Mouse (Mus musculus) ES-E14 (cell line): ENCODE data around the gene Hist1h1d. TPM values are rescaled to one million over a fixed set of nuclear protein-coding genes. Genes with fewer than 3 reads are reported as not detected.
"Not testable (repeated sequence)": the region's sequence is repeated elsewhere in the genome, so short reads cannot be mapped to it uniquely, and the experiment has no call there.

Experiments used
- DNase-seq: peaks from one replicate; pipeline ENCODE4 v3.0.0-alpha.2; 2013; ENCODE audit warnings: low read depth, low spot score
- H3K27ac ChIP-seq: 2 replicates; pipeline ENCODE4 v1.5.1; 2012; ENCODE audit warnings: low read depth, mild to moderate bottlenecking, low read length, moderate library complexity, mixed read lengths; ENCODE audit not compliant: poor library complexity, insufficient read depth, severe bottlenecking
- H3K36me3 ChIP-seq: 2 replicates; pipeline ENCODE4 v1.6.1; 2012; ENCODE audit warnings: mild to moderate bottlenecking, low read length, moderate library complexity, mixed read lengths; ENCODE audit not compliant: control insufficient read depth, poor library complexity, insufficient read depth, severe bottlenecking
- H3K4me1 ChIP-seq, 2 experiments: fragments of 150-350 bp in 1 of 2; sonication (generic) in 1 of 2; 2 replicates each; pipeline ENCODE4 v1.6.1; 2012; ENCODE audit warnings: low read length in 2 of 2, mild to moderate bottlenecking in 1 of 2, mixed read lengths in 1 of 2; ENCODE audit not compliant: control insufficient read depth in 2 of 2, insufficient read depth in 2 of 2, poor library complexity in 1 of 2
- H3K4me3 ChIP-seq, 2 experiments: fragments of 150-350 bp in 1 of 2; sonication (generic) in 1 of 2; 2 replicates each; pipeline ENCODE4 v1.5.1; 2012; ENCODE audit warnings: low read length in 2 of 2, low read depth in 1 of 2, mild to moderate bottlenecking in 1 of 2, mixed read lengths in 1 of 2; ENCODE audit not compliant: insufficient read depth in 1 of 2, poor library complexity in 1 of 2, severe bottlenecking in 1 of 2
- H3K9ac ChIP-seq: 2 replicates; pipeline ENCODE4 v1.6.1; 2012; ENCODE audit warnings: low read depth, mild to moderate bottlenecking, low read length, mixed read lengths; ENCODE audit not compliant: poor library complexity, insufficient read depth, severe bottlenecking
- H3K9me3 ChIP-seq: fragments of 150-350 bp; sonication (generic); 2 replicates; pipeline ENCODE4 v1.6.1; 2012; ENCODE audit warnings: low read depth, mild to moderate bottlenecking, low read length; ENCODE audit not compliant: control insufficient read depth, insufficient read depth
- CHD2 ChIP-seq: IDR thresholded peaks from 2 replicates; pipeline ENCODE4 v1.6.1; 2014; ENCODE audit warnings: mild to moderate bottlenecking, low read depth, low read length, inconsistent platforms
- HCFC1 ChIP-seq: IDR thresholded peaks from 2 replicates; pipeline ENCODE4 v1.6.1; 2012; ENCODE audit warnings: low read length, inconsistent platforms, borderline replicate concordance; ENCODE audit not compliant: insufficient read depth
- MAFK ChIP-seq: IDR thresholded peaks from 2 replicates; pipeline ENCODE4 v1.6.1; 2014; ENCODE audit warnings: mild to moderate bottlenecking, low read depth, low read length, inconsistent platforms; ENCODE audit not compliant: insufficient read depth
- ZC3H11A ChIP-seq: IDR thresholded peaks from 2 replicates; pipeline ENCODE4 v1.6.1; 2012; ENCODE audit warnings: low read depth, mild to moderate bottlenecking, inconsistent platforms, low read length, borderline replicate concordance
- ZNF384 ChIP-seq: IDR thresholded peaks from 2 replicates; pipeline ENCODE4 v1.6.1; 2012; ENCODE audit warnings: low read depth, low read length, inconsistent platforms
- in situ Hi-C, 2 experiments: fragments of 600-800 bp; cut with MboI; formaldehyde crosslinking; loops; one replicate each; pipeline ENCODE4 v1.15.1; 2025; ENCODE audit warnings: low sequenced_read_pairs in 2 of 2, inconsistent platforms in 1 of 2; ENCODE audit not compliant: unreplicated experiment in 2 of 2
- total RNA-seq: library from RNA; depleted of rRNA; stranded (reverse); fragments of 300-350 nt; gene quantifications from 2 replicates; pipeline ENCODE4 v1.2.3, GENCODE M21; 2012

Gene Hist1h1d
- total RNA-seq, 1 experiment = 97.6 TPM

- peak; percentile 81 for DNase-seq
- in situ Hi-C loops = loop anchor here (10.0 to 25.0 kb wide), 3 partner anchors 189 to 1819 kb away; partner anchors contain the start of genes Hist1h4j (in 2 of the 2), Hist1h2ag (in 1 of the 2), Hist1h2ah (in 1 of the 2) and Hist1h2bb (in 1 of the 2)
- no peaks in the 10 kb centered on the region for H3K9me3 ChIP-seq
- H3K4me1 ChIP-seq = 0 out of 4 replicates have a peak, but pooled peaks cover 0 to 2% of the 10 kb centered on the region in 2 experiments
- TF ChIP-seq ZNF384 (peak; percentile 65; the same call in 1 of the 2 replicates), MAFK (no peak), ZC3H11A (no peak), CHD2 (peak; percentile 82)
- H3K4me3 ChIP-seq = peak overlapping the region; percentile 52 to 56
- no peaks in the 10 kb centered on the region for H3K36me3 ChIP-seq
- peak overlapping the region; percentile 90 for H3K27ac ChIP-seq
- peak overlapping the region; percentile 74 for H3K9ac ChIP-seq
Observed at GRCm38 (mm10) chr13:23555839-23556416, 2.9 kb downstream of the Hist1h1d start.

GRCm38 (mm10) chr13:23556906-23557305 lies 3.8 kb downstream of the Hist1h1d start:
- no peaks in the 10 kb centered on the region for H3K9me3 ChIP-seq
- no peak for DNase-seq
- TF ChIP-seq MAFK = no peak
- no peak for TF ChIP-seq ZC3H11A
- no peak for TF ChIP-seq ZNF384
- no peak for TF ChIP-seq CHD2
- TF ChIP-seq HCFC1 = no peak
- H3K4me1 ChIP-seq = 0 out of 4 replicates have a peak, but pooled peaks cover 0 to 2% of the 10 kb centered on the region in 2 experiments
- H3K36me3 ChIP-seq = no peaks in the 10 kb centered on the region
- H3K4me3 ChIP-seq = no peak overlapping the region
- in situ Hi-C loops = loop anchor here (10.0 to 25.0 kb wide), 3 partner anchors 188 to 1820 kb away; partner anchors contain the start of genes Hist1h4j (in 2 of the 2), Hist1h2ag (in 1 of the 2), Hist1h2ah (in 1 of the 2) and Hist1h2bb (in 1 of the 2)
- H3K9ac ChIP-seq = peak overlapping the region; percentile 43; the same call in 1 of the 2 replicates
- H3K27ac ChIP-seq = peak overlapping the region; percentile 62; the same call in 1 of the 2 replicates

GRCm38 (mm10) chr13:23560699-23561098 lies 7.6 kb downstream of the Hist1h1d start:
- not testable (repeated sequence) for H3K4me1 ChIP-seq, H3K36me3 ChIP-seq, H3K4me3 ChIP-seq, H3K9me3 ChIP-seq, DNase-seq
- in situ Hi-C loops = loop anchor here (25.0 kb wide), 2 partner anchors 1523 to 1823 kb away; partner anchors contain the start of genes Hist1h4j (in 2 of the 2), Hist1h2ag (in 1 of the 2), Hist1h2ah (in 1 of the 2) and Hist1h2bj (in 1 of the 2)
- peak overlapping the region; percentile 69; the same call in 1 of the 2 replicates for H3K27ac ChIP-seq
- peak overlapping the region; percentile 48; the same call in 1 of the 2 replicates for H3K9ac ChIP-seq

GRCm38 (mm10) chr13:23561531-23561882 lies 8.4 kb downstream of the Hist1h1d start:
- in situ Hi-C loops = loop anchor here (25.0 kb wide), 2 partner anchors 1524 to 1824 kb away; partner anchors contain the start of genes Hist1h4j (in 2 of the 2), Hist1h2ag (in 1 of the 2), Hist1h2ah (in 1 of the 2) and Hist1h2bj (in 1 of the 2)
- not testable (repeated sequence) for DNase-seq, H3K9me3 ChIP-seq, H3K36me3 ChIP-seq, H3K4me1 ChIP-seq
- H3K4me3 ChIP-seq = peak overlapping the region; percentile 55 to 65
- H3K9ac ChIP-seq = 0 out of 2 replicates have a peak overlapping the region, but pooled peaks have one; percentile 74
- peak overlapping the region; percentile 86; the same call in 1 of the 2 replicates for H3K27ac ChIP-seq
